In the genomic region with DNA sequence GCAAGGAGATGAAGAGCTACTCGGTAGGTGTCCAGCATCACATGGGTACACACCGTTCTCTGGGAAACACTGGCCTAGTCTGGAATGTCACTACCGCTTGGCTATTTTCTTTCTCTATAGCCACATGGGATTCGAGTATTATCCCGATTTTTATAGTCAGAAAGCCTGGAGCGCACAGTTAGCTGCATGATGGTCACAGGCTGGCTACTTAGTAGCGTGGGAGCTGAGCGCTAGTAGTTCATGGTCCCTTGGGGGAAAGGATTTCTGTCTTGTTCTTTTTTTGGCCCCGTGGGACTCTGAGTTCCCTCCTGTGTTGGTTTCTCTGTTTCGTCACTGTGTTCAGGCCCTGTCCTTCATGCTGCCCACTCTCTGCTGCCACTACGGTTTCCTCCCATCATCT, we compare ENCODE assay signal across 30 mouse cellular contexts.
A peak's percentile ranks its signal among the peaks of the same experiment; 100 is the strongest.
DNase-seq lines count a peak whose midpoint lies in the region; ATAC-seq and TF ChIP-seq lines count a peak whose summit lies in the region.
"Had no signal": no experiment of that assay in that cellular context is flagged by ENCODE, and none has a peak within 500 bp of the region (broad histone marks: within the 10 kb centered on the region; RNA-seq: fewer than 3 reads in every experiment).

No protein-coding gene starts in this region.

- H3K36me3 ChIP-seq in midbrain, embryonic 10.5 days: 0 out of 2 replicates have a peak, but pooled peaks cover 2% of the 10 kb centered on the region
- no peaks in the 10 kb centered on the region for H3K36me3 ChIP-seq in midbrain, postnatal 0 days (ENCODE audit: insufficient read depth, low read length)
- H3K36me3 ChIP-seq in limb, embryonic 14.5 days (ENCODE audit: control insufficient read depth, insufficient read depth, low read length): peaks cover 56% of the 10 kb centered on the region
- H3K36me3 ChIP-seq: forebrain, embryonic 12.5 days; hindbrain, embryonic 12.5 days; intestine, embryonic 15.5 days; liver, embryonic 12.5 days; neural tube, embryonic 15.5 days had no signal

- 85% methylated on average over 11 of the region's 11 CpGs for WGBS in midbrain, embryonic 10.5 days
- 54% methylated on average over 11 of the region's 11 CpGs for WGBS in midbrain, postnatal 0 days
- 78% methylated on average over 11 of the region's 11 CpGs for WGBS in limb, embryonic 14.5 days
- 91% methylated on average over 11 of the region's 11 CpGs for WGBS in cerebellum, adult 2 months

- TF ChIP-seq POLR2A in limb, embryonic 14.5 days (IDR thresholded peaks at IDR 0.05; ENCODE audit: borderline replicate concordance, extremely low read depth, insufficient read depth, insufficient read length): no peak
- no peak for TF ChIP-seq POLR2A in cerebellum, adult 2 months (IDR thresholded peaks at IDR 0.05; ENCODE audit: borderline replicate concordance, insufficient read depth, low read length)

- peaks cover 7% of the 10 kb centered on the region; the same call in 1 of the 2 replicates for H3K27me3 ChIP-seq in midbrain, embryonic 10.5 days (ENCODE audit: low read depth, poor library complexity, severe bottlenecking)
- H3K27me3 ChIP-seq in midbrain, postnatal 0 days (ENCODE audit: insufficient read depth, low read length): no peaks in the 10 kb centered on the region
- no peaks in the 10 kb centered on the region for H3K27me3 ChIP-seq in limb, embryonic 14.5 days (ENCODE audit: control insufficient read depth, insufficient read depth, low read length)
- H3K27me3 ChIP-seq in cerebellum, adult 2 months (ENCODE audit: control insufficient read depth, insufficient read depth, low read length): no peaks in the 10 kb centered on the region
- H3K27me3 ChIP-seq: hindbrain, embryonic 12.5 days; intestine, embryonic 15.5 days; liver, embryonic 12.5 days; neural tube, embryonic 15.5 days had no signal

- no peak overlapping the region for H3K9ac ChIP-seq in midbrain, postnatal 0 days (replicated peaks; ENCODE audit: low read length, poor library complexity, severe bottlenecking)
- H3K9ac ChIP-seq in limb, embryonic 14.5 days (ENCODE audit: low read depth, low read length, severe bottlenecking): no peak overlapping the region
- H3K9ac ChIP-seq: forebrain, embryonic 12.5 days; hindbrain, embryonic 12.5 days; intestine, embryonic 15.5 days; liver, embryonic 12.5 days; liver, postnatal 0 days; neural tube, embryonic 15.5 days had no signal

- H3K4me1 ChIP-seq in midbrain, embryonic 10.5 days: peaks cover 50% of the 10 kb centered on the region
- peaks cover 11% of the 10 kb centered on the region; the same call in 1 of the 2 replicates for H3K4me1 ChIP-seq in midbrain, postnatal 0 days (ENCODE audit: insufficient read depth, low read length)
- peaks cover 43% of the 10 kb centered on the region for H3K4me1 ChIP-seq in limb, embryonic 14.5 days (ENCODE audit: control insufficient read depth, insufficient read depth, low read length)
- peaks cover 9% of the 10 kb centered on the region for H3K4me1 ChIP-seq in cerebellum, adult 2 months (ENCODE audit: control insufficient read depth, insufficient read depth, low read length)

- ATAC-seq in midbrain, postnatal 0 days (ENCODE audit: low FRiP score): no peak
- ATAC-seq in limb, embryonic 14.5 days (ENCODE audit: low FRiP score, low read depth): no peak
- ATAC-seq: activated CD4-positive, CD25-positive, alpha-beta regulatory T cell, adult 4 months; CD4-positive, CD25-positive, alpha-beta regulatory T cell, adult 4 months; hindbrain, postnatal 0 days; intestine, embryonic 15.5 days; liver, embryonic 12.5 days; liver, postnatal 0 days had no signal

- H3K4me3 ChIP-seq in midbrain, embryonic 10.5 days: no peak overlapping the region
- H3K4me3 ChIP-seq in midbrain, postnatal 0 days (ENCODE audit: low read depth, low read length): no peak overlapping the region
- no peak overlapping the region for H3K4me3 ChIP-seq in limb, embryonic 14.5 days (replicated peaks; ENCODE audit: low read length)
- no peak overlapping the region for H3K4me3 ChIP-seq in cerebellum, adult 2 months (replicated peaks; ENCODE audit: insufficient read depth, low read depth, low read length)
- H3K4me3 ChIP-seq: erythroblast, embryonic 14.5 days; forebrain, embryonic 12.5 days; hindbrain, embryonic 12.5 days; intestine, embryonic 15.5 days; liver, embryonic 12.5 days; neural tube, embryonic 15.5 days had no signal

- TF ChIP-seq CTCF in midbrain, postnatal 0 days (IDR thresholded peaks at IDR 0.05): no peak
- no peak for TF ChIP-seq CTCF in cerebellum, adult 2 months (IDR thresholded peaks at IDR 0.05; ENCODE audit: borderline replicate concordance, insufficient read depth, low read depth, low read length)

- no peaks in the 10 kb centered on the region for H3K9me3 ChIP-seq in midbrain, embryonic 10.5 days (replicated peaks)
- no peaks in the 10 kb centered on the region for H3K9me3 ChIP-seq in midbrain, postnatal 0 days (ENCODE audit: low read length)
- H3K9me3 ChIP-seq in limb, embryonic 14.5 days (ENCODE audit: control insufficient read depth, low read length): no peaks in the 10 kb centered on the region
- H3K9me3 ChIP-seq: forebrain, embryonic 12.5 days; hindbrain, embryonic 12.5 days; intestine, embryonic 15.5 days; liver, embryonic 12.5 days; neural tube, embryonic 15.5 days had no signal

- H3K27ac ChIP-seq in midbrain, embryonic 10.5 days (replicated peaks): peak overlapping the region; percentile 61
- no peak overlapping the region for H3K27ac ChIP-seq in midbrain, postnatal 0 days (ENCODE audit: low read depth, low read length)
- H3K27ac ChIP-seq in limb, embryonic 14.5 days (replicated peaks; ENCODE audit: low read depth, low read length): 0 out of 2 replicates have a peak overlapping the region, but pooled peaks have one; percentile 3
- no peak overlapping the region for H3K27ac ChIP-seq in cerebellum, adult 2 months (ENCODE audit: insufficient read depth, low read length)
- H3K27ac ChIP-seq: forebrain, embryonic 12.5 days; hindbrain, embryonic 12.5 days; hindbrain, postnatal 0 days; intestine, embryonic 15.5 days; liver, embryonic 12.5 days; macrophage; neural tube, embryonic 15.5 days had no signal

- H3K4me2 ChIP-seq in midbrain, postnatal 0 days (ENCODE audit: low read depth, low read length, poor library complexity, severe bottlenecking): no peak overlapping the region
- no peak overlapping the region for H3K4me2 ChIP-seq in limb, embryonic 14.5 days (replicated peaks; ENCODE audit: low read depth, low read length, severe bottlenecking)
- H3K4me2 ChIP-seq: forebrain, embryonic 12.5 days; hindbrain, embryonic 12.5 days; intestine, embryonic 15.5 days; liver, embryonic 12.5 days; neural tube, embryonic 15.5 days had no signal

- peak; percentile 94 for DNase-seq in heart, adult 11 months
- DNase-seq in heart, adult 8-10 months (ENCODE audit: low spot score): no peak
- DNase-seq in midbrain, embryonic 10.5 days (ENCODE audit: low spot score): no peak
- DNase-seq in midbrain, postnatal 0 days (ENCODE audit: low spot score): no peak
- no peak for DNase-seq in limb, embryonic 14.5 days (ENCODE audit: low spot score)
- DNase-seq in cerebellum, adult 2 months: no peak
- no peak for DNase-seq in T-cell, adult 2 months (ENCODE audit: low spot score)
- DNase-seq: adrenal gland, adult 8-10 months; cerebellum, adult 8-10 months; cerebellum, postnatal 25 days; gastrocnemius, postnatal 25 days; heart, postnatal 14 days; kidney, adult 2 months; kidney, postnatal 36 days; layer of hippocampus, postnatal 36 days; liver, postnatal 0 days; midbrain, embryonic 14.5 days; retina, postnatal 1 day; right cerebral cortex, postnatal 25 days; thymus, postnatal 14 days had no signal

Comparison
In these comparisons a context has a peak if more than half of its experiments do, and no peak if none do; other contexts are left out.
1. H3K27ac ChIP-seq: peak in midbrain, embryonic 10.5 days (single experiment) and limb, embryonic 14.5 days (single experiment); none in midbrain, postnatal 0 days (single experiment) and cerebellum, adult 2 months (single experiment).